Mouse (Mus musculus) liver, embryonic 13.5 days (tissue): ENCODE results near the gene Prr12. TPM values are rescaled to one million over a fixed set of nuclear protein-coding genes. Genes with fewer than 3 reads are reported as not detected.
A peak's percentile ranks its signal among the peaks of the same experiment; 100 is the strongest.

Experiments
- ATAC-seq: fragments of 200-750 bp; cut with Nextera tagmentation; 2 replicates; pipeline ENCODE4 v1.8.0; 2017; ENCODE audit warnings: low read depth, mild to moderate bottlenecking, moderate number of reproducible peaks, moderate library complexity
- DNase-seq: peaks from one replicate; pipeline ENCODE4 v3.0.0; 2022
- H3K27ac ChIP-seq: fragments of 300-500 bp; sonication (generic); 2 replicates; pipeline ENCODE4 v1.5.1; 2015; ENCODE audit warnings: moderate library complexity, mild to moderate bottlenecking, inconsistent platforms
- H3K27me3 ChIP-seq: fragments of 300-500 bp; sonication (generic); 2 replicates; pipeline ENCODE4 v1.6.1; 2015; ENCODE audit warnings: mild to moderate bottlenecking, inconsistent platforms
- H3K36me3 ChIP-seq: fragments of 300-500 bp; sonication (generic); 2 replicates; pipeline ENCODE4 v1.6.1; 2015; ENCODE audit warnings: mild to moderate bottlenecking, inconsistent platforms
- H3K4me1 ChIP-seq: fragments of 300-500 bp; sonication (generic); replicated peaks from 2 replicates; pipeline ENCODE4 v1.6.1; 2015; ENCODE audit warnings: inconsistent platforms
- H3K4me2 ChIP-seq: fragments of 300-500 bp; sonication (generic); 2 replicates; pipeline ENCODE4 v1.6.1; 2015; ENCODE audit warnings: inconsistent platforms, mild to moderate bottlenecking, moderate library complexity
- H3K4me3 ChIP-seq: fragments of 300-500 bp; sonication (generic); replicated peaks from 2 replicates; pipeline ENCODE4 v1.5.1; 2015; ENCODE audit warnings: mild to moderate bottlenecking, inconsistent platforms
- H3K9ac ChIP-seq: fragments of 300-500 bp; sonication (generic); 2 replicates; pipeline ENCODE4 v1.6.1; 2015; ENCODE audit warnings: mild to moderate bottlenecking, inconsistent platforms
- H3K9me3 ChIP-seq: fragments of 300-500 bp; sonication (generic); replicated peaks from 2 replicates; pipeline ENCODE4 v1.6.1; 2016; ENCODE audit warnings: inconsistent platforms
- WGBS: fragments of 180-500 bp; shearing (Covaris S2); methylation state at CpG from one replicate; pipeline ENCODE4 v1.1.7; 2015; ENCODE audit not compliant: insufficient replicate concordance; 5-methylcytosine and 5-hydroxymethylcytosine counted together
- polyA plus RNA-seq: library from polyadenylated mRNA; unstranded; fragments of >200 nt; fragmentation: Nextera tagmentation; extraction: Ambion mirVana; gene quantifications from 2 replicates; pipeline ENCODE4 v1.2.1, GENCODE M21; 2015

Prr12 gene
- polyA plus RNA-seq, 1 experiment from 2014 or later, result 2.2 TPM

- DNase-seq (no peak), ATAC-seq (no peak)
- no peaks in the 10 kb centered on the region for H3K27me3 ChIP-seq
- 89% methylated on average over 22 of the region's 23 CpGs for WGBS
- no peak overlapping the region for H3K4me3 ChIP-seq
- H3K4me1 ChIP-seq, result peaks cover 32% of the 10 kb centered on the region
- no peak overlapping the region for H3K4me2 ChIP-seq
- H3K9ac ChIP-seq, result no peak overlapping the region
- no peak overlapping the region for H3K27ac ChIP-seq
- H3K36me3 ChIP-seq, result peaks cover 61% of the 10 kb centered on the region
- H3K9me3 ChIP-seq, result no peaks in the 10 kb centered on the region
These were observed 3.6 kb downstream of the Prr12 start for GRCm38 (mm10) chr7:45048923-45049657.

GRCm38 (mm10) chr7:45048001-45048890 lies 4.4 kb downstream of the Prr12 start:
- peaks cover 24% of the 10 kb centered on the region for H3K4me1 ChIP-seq
- WGBS, result 89% methylated on average over 37 of the region's 38 CpGs
- no peaks in the 10 kb centered on the region for H3K9me3 ChIP-seq
- H3K27me3 ChIP-seq, result no peaks in the 10 kb centered on the region
- H3K36me3 ChIP-seq, result peaks cover 69% of the 10 kb centered on the region
- no peak overlapping the region for H3K9ac ChIP-seq
- no peak overlapping the region for H3K4me2 ChIP-seq
- no peak overlapping the region for H3K27ac ChIP-seq
- no peak overlapping the region for H3K4me3 ChIP-seq
- ATAC-seq (no peak), DNase-seq (no peak)

GRCm38 (mm10) chr7:45047491-45047890 lies 5.2 kb downstream of the Prr12 start:
- DNase-seq (no peak), ATAC-seq (no peak)
- Histone ChIP-seq H3K27me3 (no peaks in the 10 kb centered on the region), H3K36me3 (peaks cover 77% of the 10 kb centered on the region), H3K4me1 (peaks cover 20% of the 10 kb centered on the region), H3K4me3 (no peak overlapping the region), H3K9ac (no peak overlapping the region), H3K4me2 (no peak overlapping the region), H3K27ac (no peak overlapping the region), H3K9me3 (no peaks in the 10 kb centered on the region)
- 88% methylated on average over 14 of the region's 14 CpGs for WGBS

- no peak overlapping the region for H3K9ac ChIP-seq
- no peaks in the 10 kb centered on the region for H3K9me3 ChIP-seq
- H3K36me3 ChIP-seq, result peaks cover 83% of the 10 kb centered on the region
- H3K27ac ChIP-seq, result no peak overlapping the region
- ATAC-seq (no peak), DNase-seq (no peak)
- H3K27me3 ChIP-seq, result no peaks in the 10 kb centered on the region
- WGBS, result 91% methylated on average over 26 of the region's 26 CpGs
- no peak overlapping the region for H3K4me3 ChIP-seq
- H3K4me1 ChIP-seq, result peaks cover 14% of the 10 kb centered on the region
- no peak overlapping the region for H3K4me2 ChIP-seq
These were observed 5.8 kb downstream of the Prr12 start for GRCm38 (mm10) chr7:45046853-45047350.

- Histone ChIP-seq H3K27me3 (no peaks in the 10 kb centered on the region), H3K27ac (no peak overlapping the region), H3K4me1 (peaks cover 3% of the 10 kb centered on the region), H3K9ac (no peak overlapping the region), H3K4me3 (no peak overlapping the region), H3K4me2 (no peak overlapping the region), H3K9me3 (no peaks in the 10 kb centered on the region), H3K36me3 (peaks cover 93% of the 10 kb centered on the region)
- DNase-seq (no peak), ATAC-seq (no peak)
- 93% methylated on average over 22 of the region's 22 CpGs for WGBS
These were observed 6.9 kb downstream of the Prr12 start for GRCm38 (mm10) chr7:45045741-45046140.

GRCm38 (mm10) chr7:45043307-45043706 lies 9.4 kb downstream of the Prr12 start:
- ATAC-seq, result no peak
- Histone ChIP-seq H3K4me2 (no peak overlapping the region), H3K4me1 (no peaks in the 10 kb centered on the region), H3K27ac (no peak overlapping the region), H3K9me3 (no peaks in the 10 kb centered on the region), H3K9ac (no peak overlapping the region), H3K4me3 (no peak overlapping the region), H3K27me3 (no peaks in the 10 kb centered on the region), H3K36me3 (peaks cover 96% of the 10 kb centered on the region)
- no peak for DNase-seq
- 92% methylated on average over 14 of the region's 14 CpGs for WGBS

GRCm38 (mm10) chr7:45040851-45041250 lies 11.8 kb downstream of the Prr12 start:
- Histone ChIP-seq H3K27me3 (no peaks in the 10 kb centered on the region), H3K9ac (no peak overlapping the region), H3K27ac (no peak overlapping the region), H3K36me3 (peaks cover 93% of the 10 kb centered on the region), H3K4me1 (peaks cover 4% of the 10 kb centered on the region; the same call in 1 of the 2 replicates), H3K4me3 (no peak overlapping the region), H3K9me3 (no peaks in the 10 kb centered on the region), H3K4me2 (no peak overlapping the region)
- DNase-seq, result no peak
- no peak for ATAC-seq
- 83% methylated on average over 9 of the region's 9 CpGs for WGBS

- ATAC-seq, result no peak
These were observed 14.3 kb downstream of the Prr12 start for GRCm38 (mm10) chr7:45038411-45038810.

GRCm38 (mm10) chr7:45037720-45038361 lies 14.8 kb downstream of the Prr12 start:
- Histone ChIP-seq H3K27me3 (no peaks in the 10 kb centered on the region), H3K9me3 (no peaks in the 10 kb centered on the region), H3K4me1 (peaks cover 4% of the 10 kb centered on the region; the same call in 1 of the 2 replicates), H3K27ac (no peak overlapping the region), H3K4me3 (no peak overlapping the region), H3K4me2 (no peak overlapping the region), H3K9ac (no peak overlapping the region), H3K36me3 (peaks cover 94% of the 10 kb centered on the region)
- peak; percentile 53 for DNase-seq
- 0 out of 2 replicates have a peak, but pooled peaks have one; percentile 48 for ATAC-seq
- 47% methylated on average over 7 of the region's 7 CpGs for WGBS

More at GRCm38 (mm10) chr7:45038411-45038810, 14.3 kb downstream of the Prr12 start:
- H3K4me2 ChIP-seq, result no peak overlapping the region
- no peaks in the 10 kb centered on the region for H3K9me3 ChIP-seq
- no peaks in the 10 kb centered on the region for H3K27me3 ChIP-seq
- DNase-seq, result no peak
- WGBS, result 83% methylated on average over 9 of the region's 9 CpGs
- peaks cover 4% of the 10 kb centered on the region; the same call in 1 of the 2 replicates for H3K4me1 ChIP-seq
- H3K4me3 ChIP-seq, result no peak overlapping the region
- H3K36me3 ChIP-seq, result peaks cover 94% of the 10 kb centered on the region
- H3K27ac ChIP-seq, result no peak overlapping the region
- H3K9ac ChIP-seq, result no peak overlapping the region

- ATAC-seq, result no peak
- Histone ChIP-seq H3K4me1 (peaks cover 4% of the 10 kb centered on the region; the same call in 1 of the 2 replicates), H3K4me2 (no peak overlapping the region), H3K27ac (no peak overlapping the region), H3K36me3 (peaks cover 94% of the 10 kb centered on the region), H3K27me3 (no peaks in the 10 kb centered on the region), H3K9ac (no peak overlapping the region), H3K9me3 (no peaks in the 10 kb centered on the region), H3K4me3 (no peak overlapping the region)
- 79% methylated on average over 11 of the region's 11 CpGs for WGBS
- DNase-seq, result no peak
These were observed 16.0 kb downstream of the Prr12 start for GRCm38 (mm10) chr7:45036702-45037101.

- Histone ChIP-seq H3K4me3 (no peak overlapping the region), H3K9me3 (no peaks in the 10 kb centered on the region), H3K9ac (no peak overlapping the region), H3K27ac (no peak overlapping the region), H3K4me2 (no peak overlapping the region), H3K36me3 (peaks cover 95% of the 10 kb centered on the region), H3K4me1 (peaks cover 4% of the 10 kb centered on the region; the same call in 1 of the 2 replicates), H3K27me3 (no peaks in the 10 kb centered on the region)
- DNase-seq (no peak), ATAC-seq (no peak)
- WGBS, result 77% methylated on average over 3 of the region's 3 CpGs
These were observed 17.1 kb downstream of the Prr12 start for GRCm38 (mm10) chr7:45035631-45036030.
